Mouse (Mus musculus) small intestine, adult 2 months (tissue): ENCODE results near the gene Pdcl3.

ENCODE experiments used
- CTCF ChIP-seq: fragments of 200-500 bp; IDR thresholded peaks from 2 replicates; pipeline ENCODE4 v1.5.1; 2012; ENCODE audit warnings: low read depth, mild to moderate bottlenecking, control low read depth, inconsistent platforms, low read length, moderate library complexity, mixed read lengths; ENCODE audit not compliant: insufficient replicate concordance, insufficient read length; ENCODE audit errors: extremely low read depth
- POLR2A ChIP-seq: fragments of 200-500 bp; IDR thresholded peaks from 2 replicates; pipeline ENCODE4 v1.6.1; 2012; ENCODE audit warnings: low read depth, mild to moderate bottlenecking, control low read depth, inconsistent platforms, low read length, moderate library complexity

- TF ChIP-seq CTCF = no peak
- no peak for TF ChIP-seq POLR2A
Observed at GRCm38 (mm10) chr1:38939608-38940007, 45.8 kb upstream of the Pdcl3 start.
